Mouse (Mus musculus) gastrocnemius, postnatal 25 days (tissue): ENCODE measurements around the gene Setd3. TPM values are rescaled to one million over a fixed set of nuclear protein-coding genes. Genes with fewer than 3 reads are reported as not detected.
"Not testable (repeated sequence)": the region's sequence is repeated elsewhere in the genome, so short reads cannot be mapped to it uniquely, and the experiment has no call there.

Experiments
- DNase-seq: peaks from one replicate; pipeline ENCODE4 v3.0.0; 2022
- total RNA-seq, 2 experiments: library from RNA; stranded (reverse); gene quantifications; 1 replicate in 1 of 2; 2 replicates in 1 of 2; pipeline ENCODE4 v1.2.3; 2021

Gene Setd3
- total RNA-seq, 2 experiments from 2014 or later, result 79.3 to 80.6 TPM

GRCm38 (mm10) chr12:108143624-108144498 is 35.3 kb downstream of the Setd3 start:
- peak; percentile 53 for DNase-seq

DNA sequence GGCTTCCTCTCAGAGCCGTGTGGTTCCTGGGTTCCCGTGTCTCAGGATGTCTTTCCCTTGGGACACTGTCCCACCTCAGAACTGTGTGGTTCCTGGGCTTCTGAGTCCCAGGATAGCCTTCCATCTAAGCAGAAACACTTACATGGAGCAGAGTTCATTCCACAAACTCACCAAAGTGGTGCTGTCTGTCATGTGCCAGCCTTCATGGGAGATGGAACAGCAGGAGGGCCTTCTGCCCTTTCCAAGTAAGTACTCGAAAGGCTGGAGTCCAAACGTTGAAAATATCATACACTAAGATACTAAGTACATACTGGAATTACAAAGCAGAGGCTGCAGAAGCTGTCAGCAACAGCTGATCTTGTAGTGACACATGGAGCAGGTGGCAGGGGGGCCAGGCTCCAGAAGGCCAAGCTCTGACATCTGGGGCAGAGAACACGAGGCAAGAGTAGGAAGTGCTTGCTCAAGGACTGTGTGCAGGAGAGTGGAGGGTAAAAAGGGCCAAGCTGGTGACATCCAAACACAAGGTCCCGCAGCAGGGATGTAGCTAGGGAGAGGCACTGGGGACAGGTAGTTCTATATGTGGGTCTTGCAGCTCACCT is 43.4 kb downstream of the Setd3 start:
- DNase-seq, result peak; percentile 63

- DNase-seq, result no peak
Observed at GRCm38 (mm10) chr12:108133181-108133580, 45.9 kb downstream of the Setd3 start.

DNA sequence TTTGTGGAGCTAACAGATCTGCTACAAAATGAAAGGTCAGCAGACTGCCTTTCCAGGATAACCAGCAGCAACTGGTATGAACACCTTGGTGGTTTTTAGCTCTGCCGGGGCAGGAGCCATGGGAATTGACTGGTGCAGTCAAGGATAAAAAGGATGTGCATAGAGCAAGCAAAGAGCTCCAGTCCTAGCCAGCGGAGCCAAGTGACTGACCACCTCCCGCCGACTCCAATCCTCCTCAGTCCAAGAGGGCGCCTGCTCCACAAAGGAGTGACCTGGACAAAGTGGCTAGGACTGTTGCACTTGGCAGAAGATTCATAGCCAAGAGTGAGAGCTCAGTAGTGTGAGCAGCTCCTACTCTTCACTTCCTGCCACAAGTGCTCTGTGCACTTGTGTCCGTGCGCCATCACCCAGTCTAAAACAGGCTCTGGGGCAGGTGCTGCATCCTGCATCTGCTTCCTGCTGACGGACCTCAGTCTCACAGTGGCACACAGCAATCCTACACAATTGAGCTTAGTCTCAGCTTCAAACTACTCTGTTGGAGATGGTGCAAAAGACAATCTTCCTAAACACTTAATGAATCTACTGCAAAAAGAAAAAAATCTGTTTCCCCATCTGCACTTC is 46.6 kb downstream of the Setd3 start:
- DNase-seq, result no peak

DNA sequence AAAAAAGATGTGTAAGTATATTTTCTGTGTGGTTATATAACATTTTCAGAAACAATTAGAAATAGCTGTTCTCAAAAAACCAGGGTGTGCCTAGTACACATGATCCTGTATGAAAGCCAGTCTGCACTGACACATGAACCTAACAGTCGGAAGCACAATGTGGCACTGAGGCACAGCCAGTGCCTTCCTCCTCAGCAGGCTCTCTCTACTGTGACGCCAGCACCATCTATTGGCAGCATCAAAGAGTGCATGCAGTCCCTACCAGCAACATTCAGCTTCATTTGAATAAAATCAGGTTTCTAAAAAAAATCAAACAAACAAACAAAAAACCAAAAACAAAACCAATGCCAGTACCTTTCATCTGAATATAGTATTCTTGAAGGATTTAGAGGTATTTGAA is 57.8 kb downstream of the Setd3 start:
- peak; percentile 36 for DNase-seq

GRCm38 (mm10) chr12:108120434-108120833 is 58.7 kb downstream of the Setd3 start:
- DNase-seq, result no peak

GRCm38 (mm10) chr12:108119930-108120329 is 59.2 kb downstream of the Setd3 start:
- no peak for DNase-seq

DNA sequence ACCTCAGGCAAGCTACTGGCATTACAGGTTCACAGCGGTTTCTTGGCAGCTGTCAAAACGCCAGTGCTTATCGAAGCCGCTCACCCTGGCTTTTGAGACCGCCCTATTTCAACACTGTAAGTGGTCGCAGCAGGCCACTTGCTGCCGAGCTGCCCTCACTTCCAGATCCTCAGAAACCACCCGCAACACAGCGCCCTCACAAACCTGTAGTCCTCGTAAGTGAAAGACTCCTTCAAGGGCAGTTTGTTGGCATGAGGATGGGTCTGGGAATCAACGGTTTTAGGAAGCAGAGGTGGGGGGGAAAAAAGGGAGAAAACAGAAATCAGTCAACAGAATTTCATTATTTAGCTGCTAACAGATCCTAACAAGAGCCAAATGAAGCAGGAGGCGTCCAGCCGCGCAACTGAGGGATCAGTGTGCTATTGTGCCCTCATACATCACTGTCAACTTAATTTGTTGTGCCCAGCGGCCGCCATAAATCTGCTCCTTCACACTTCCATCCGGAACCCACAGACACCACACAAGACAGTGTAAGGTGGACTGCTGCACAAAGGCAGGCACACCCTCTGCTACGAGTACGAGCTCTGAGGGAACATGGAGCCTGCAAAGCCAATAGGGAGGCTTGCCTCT is 60.1 kb downstream of the Setd3 start:
- DNase-seq, result no peak

GRCm38 (mm10) chr12:108118503-108118901 is 60.6 kb downstream of the Setd3 start:
- DNase-seq, result no peak

DNA sequence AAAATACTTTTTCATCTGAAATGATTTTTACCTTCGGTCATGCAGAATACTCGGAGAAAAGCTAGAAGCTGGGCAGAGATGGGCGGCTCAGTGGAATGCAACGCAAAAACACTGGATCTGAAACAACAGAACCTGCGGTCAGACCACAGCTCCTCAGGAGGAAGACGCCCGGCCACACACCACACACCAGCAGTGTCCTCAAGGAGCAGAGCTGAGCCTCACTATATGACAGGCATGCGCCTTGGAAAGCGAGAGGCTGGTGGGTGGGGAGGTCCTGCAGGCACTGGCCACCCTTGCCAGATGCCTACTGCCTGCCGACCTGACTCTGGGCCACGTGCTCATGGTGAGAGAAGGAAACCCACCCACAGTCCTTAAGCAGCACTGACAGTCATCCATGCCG is 67.9 kb downstream of the Setd3 start:
- DNase-seq, result no peak

GRCm38 (mm10) chr12:108110674-108111073 is 68.4 kb downstream of the Setd3 start:
- DNase-seq, result no peak

GRCm38 (mm10) chr12:108109732-108110131 is 69.4 kb downstream of the Setd3 start:
- no peak for DNase-seq

GRCm38 (mm10) chr12:108108591-108108990 is 70.5 kb downstream of the Setd3 start:
- DNase-seq, result not testable (repeated sequence)

DNA sequence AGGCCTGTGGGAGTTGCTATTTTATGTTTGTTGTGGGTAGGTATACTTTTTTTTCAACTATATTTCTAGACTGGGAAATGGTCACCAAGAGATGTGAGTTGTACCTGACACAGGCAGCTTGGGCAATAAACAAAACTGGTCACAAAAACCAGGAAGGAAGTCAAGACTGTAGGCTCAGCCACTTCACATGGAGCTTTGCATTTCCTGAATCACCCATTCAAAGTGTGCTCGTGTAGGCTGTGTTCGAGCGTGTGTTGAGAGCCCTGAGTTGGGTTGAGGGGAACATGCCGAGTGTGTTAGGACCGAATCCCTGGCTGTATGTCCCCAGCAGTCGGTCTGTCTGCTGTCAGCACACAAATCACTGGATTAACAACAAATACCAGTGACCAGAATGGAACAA is 75.8 kb downstream of the Setd3 start:
- DNase-seq, result no peak

DNA sequence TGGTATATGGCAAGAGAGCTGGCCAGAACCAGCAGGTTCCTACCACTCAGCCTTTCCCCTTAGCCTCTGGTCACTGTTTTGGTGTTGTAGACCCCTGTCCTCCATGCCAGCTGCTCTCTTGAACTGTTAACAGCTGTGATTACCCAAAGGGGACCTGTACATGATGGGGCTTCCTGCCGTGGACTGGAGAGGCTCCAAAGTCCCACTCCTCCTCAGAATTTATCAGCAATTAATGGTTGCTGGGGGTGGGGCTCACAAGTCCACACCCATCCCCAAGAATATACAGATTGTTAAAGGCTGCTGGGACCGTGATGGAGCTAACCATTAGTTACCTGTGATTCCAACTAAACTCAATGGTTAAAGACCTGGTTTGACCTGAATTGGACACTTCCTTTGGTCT is 77.0 kb downstream of the Setd3 start:
- no peak for DNase-seq

DNA sequence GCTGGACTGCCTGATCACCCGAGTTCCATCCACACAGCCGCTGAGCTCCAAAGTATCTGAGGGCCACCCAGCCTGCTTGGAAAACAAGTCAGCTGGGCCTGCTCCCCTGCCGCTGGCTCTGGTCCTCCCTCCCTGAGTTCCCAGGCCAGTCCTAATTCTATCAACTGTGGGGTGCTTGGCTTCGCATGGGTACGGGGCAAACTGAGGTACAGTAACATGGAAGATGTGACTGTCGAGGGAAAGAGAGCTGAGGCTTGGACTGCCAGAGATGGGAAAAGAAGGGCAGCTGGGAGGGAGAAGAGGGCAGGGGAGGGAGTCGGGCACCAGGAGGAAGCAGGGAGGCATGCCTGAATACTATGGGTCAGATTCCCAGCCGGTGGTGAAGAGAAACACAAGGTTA is 78.9 kb downstream of the Setd3 start:
- DNase-seq, result no peak

DNA sequence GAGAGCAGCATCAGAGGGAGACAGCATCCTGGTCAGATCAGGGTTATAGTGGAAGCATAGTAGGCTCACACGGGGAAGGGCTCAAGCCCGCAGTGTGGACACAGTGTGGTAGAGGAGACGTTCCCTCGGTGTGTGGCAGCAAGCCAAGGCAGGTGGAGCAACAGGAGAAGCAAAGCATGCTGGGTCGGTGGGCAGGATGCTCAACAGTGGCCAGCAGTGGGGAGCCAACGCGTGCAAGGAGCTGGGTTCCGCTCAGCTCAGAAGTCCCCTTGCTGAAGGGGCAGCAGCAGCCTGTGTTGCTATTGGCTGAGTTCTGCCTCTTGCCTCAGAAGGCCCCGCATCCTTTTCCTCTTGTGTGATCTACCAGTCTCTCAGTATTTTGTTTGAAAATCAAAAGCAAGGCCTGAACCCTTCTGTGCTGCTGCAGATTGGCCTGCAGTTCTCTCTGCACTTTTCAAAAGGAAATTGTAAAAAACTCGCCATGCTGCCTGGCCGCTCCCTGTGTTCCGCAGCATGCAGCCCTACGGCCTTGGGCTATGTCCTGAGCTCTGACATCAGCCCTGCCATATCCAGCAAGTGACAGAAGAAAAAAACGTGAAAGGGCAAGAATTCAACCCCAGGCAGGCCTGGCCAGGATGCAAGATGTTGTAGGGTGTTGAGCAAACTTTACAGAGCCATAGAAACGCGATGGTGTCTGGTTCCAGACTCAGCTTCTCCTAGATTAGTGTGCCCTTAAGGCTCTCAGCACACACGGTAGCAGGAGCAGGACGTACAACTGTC is 80.7 kb downstream of the Setd3 start:
- DNase-seq, result no peak

- DNase-seq, result no peak
Observed at GRCm38 (mm10) chr12:108097643-108098042, 81.5 kb downstream of the Setd3 start.

- no peak for DNase-seq
Observed at GRCm38 (mm10) chr12:108088253-108088652, 90.9 kb downstream of the Setd3 start.

- DNase-seq, result peak; percentile 21
Observed at GRCm38 (mm10) chr12:108087489-108087888, 91.6 kb downstream of the Setd3 start.

- DNase-seq, result no peak
Observed at GRCm38 (mm10) chr12:108078122-108078752, 100.9 kb downstream of the Setd3 start.
